Mouse (Mus musculus) lung, adult 2 months (tissue): Measurements from ENCODE around the gene Tmtc2.

ENCODE experiments used
- CTCF ChIP-seq: fragments of 200-500 bp; IDR thresholded peaks from 2 replicates; pipeline ENCODE4 v1.5.1; 2011; ENCODE audit warnings: mild to moderate bottlenecking, low read length, control low read depth; ENCODE audit not compliant: insufficient read depth
- POLR2A ChIP-seq: fragments of 200-500 bp; IDR thresholded peaks from 2 replicates; pipeline ENCODE4 v1.6.1; 2011; ENCODE audit warnings: low read depth, mild to moderate bottlenecking, control low read depth, low read length, borderline replicate concordance; ENCODE audit errors: extremely low read depth

DNA sequence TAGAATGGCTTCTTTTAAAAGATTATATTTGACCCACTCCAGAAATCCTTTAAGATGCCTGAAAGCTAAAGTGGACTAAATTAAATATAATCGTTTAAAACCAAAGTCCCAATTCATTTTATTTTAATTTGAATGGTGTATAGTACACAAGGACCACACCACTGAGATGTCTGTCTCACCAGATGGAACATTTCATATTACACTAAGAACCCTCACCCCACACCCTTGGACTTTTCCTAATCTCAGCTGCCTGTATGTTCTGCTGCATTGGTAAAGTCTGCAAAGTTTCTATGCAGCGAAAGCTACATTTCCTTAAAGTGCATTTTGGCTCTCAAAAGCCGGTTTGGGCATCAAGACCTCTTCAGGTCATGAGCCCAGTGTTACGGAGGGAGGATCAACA is 12.7 kb downstream of the Tmtc2 start:
- TF ChIP-seq CTCF (no peak), POLR2A (no peak)
